Mouse (Mus musculus): ENCODE measurements around the gene Slc25a26.

The Slc25a26 gene

DNA sequence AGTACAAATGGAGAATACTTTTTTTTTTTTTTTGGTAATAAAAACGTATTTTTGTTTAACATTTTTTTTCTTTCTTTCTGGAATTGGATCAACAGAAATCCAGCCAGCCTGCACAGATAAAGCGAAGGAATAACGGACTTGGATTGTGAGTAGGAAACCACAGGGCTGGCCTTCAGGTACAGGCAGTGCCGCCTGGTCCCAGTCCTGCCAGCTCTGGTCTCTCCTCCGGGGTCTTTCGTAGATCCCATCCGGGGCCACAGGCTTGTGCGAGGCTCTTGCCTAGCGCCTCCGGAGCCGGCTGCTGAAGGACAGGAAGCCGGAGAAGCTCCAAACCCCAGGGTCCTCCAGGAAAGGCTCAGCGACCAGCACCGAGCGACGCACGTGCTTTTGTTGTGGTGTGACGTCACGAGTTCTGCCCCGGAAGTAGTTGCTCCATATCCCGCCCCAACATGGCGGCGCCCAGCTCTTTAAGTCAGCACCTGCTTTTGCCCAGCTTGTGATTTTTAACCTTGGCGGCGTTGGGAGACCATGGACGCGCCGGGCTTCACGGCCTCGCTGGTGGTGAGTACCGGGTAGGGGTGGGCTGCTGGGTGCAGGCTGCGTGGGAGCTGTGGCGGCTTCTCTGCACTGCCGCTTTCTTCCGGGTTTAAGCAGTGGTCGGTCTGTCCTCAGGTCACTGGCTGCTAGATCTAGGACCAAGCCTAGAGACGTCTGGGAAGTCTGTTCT lies at the start of gene Slc25a26:
Gene Slc25a26 (plus strand): TSS at position 435 of the 727 bp plus-strand sequence.
- peak; percentile 86 for DNase-seq

GRCm38 (mm10) chr6:94464037-94464891 lies 35.9 kb upstream of the Slc25a26 start:
- peak; percentile 58 for DNase-seq

DNA sequence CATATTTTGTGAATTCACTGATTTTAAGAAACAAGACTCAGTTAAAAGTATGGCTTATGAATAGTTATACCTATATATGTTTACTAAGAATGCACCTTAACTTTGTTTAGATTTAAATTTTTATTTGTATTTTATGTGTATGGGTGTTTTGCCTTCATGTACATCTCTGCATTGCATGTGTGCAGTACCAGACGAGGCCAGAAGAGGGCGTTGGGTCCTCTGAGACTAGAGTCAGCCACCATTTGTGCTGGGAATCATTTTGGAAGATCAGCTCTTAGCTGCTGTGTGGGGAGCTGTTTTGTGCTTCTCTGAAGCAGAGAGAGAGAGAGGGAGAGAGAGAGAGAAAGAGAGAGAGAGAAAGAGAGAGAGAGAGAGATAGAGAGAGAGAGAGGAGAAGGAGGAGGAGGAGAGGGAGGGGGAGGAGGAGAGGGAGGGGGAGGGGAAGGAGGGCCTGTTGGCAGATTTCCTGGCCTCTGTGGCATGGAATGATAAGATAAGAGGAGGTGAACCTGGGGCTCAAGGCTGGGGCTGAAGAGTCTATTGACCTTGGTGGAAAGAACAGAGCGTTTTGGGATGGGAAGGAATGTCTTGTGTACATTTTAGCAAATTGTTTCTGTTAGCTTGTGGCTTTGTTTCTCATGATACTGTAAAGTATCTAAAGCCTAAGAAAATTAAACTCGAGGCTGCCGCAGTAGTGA lies 33.5 kb upstream of the Slc25a26 start:
- peak; percentile 35 for DNase-seq

GRCm38 (mm10) chr6:94492739-94493138 lies 7.4 kb upstream of the Slc25a26 start:
- DNase-seq: no peak

- no peak for DNase-seq
Observed at GRCm38 (mm10) chr6:94503963-94504362, 3.8 kb downstream of the Slc25a26 start.

- DNase-seq: no peak
Observed at GRCm38 (mm10) chr6:94507921-94508320, 7.8 kb downstream of the Slc25a26 start.

DNA sequence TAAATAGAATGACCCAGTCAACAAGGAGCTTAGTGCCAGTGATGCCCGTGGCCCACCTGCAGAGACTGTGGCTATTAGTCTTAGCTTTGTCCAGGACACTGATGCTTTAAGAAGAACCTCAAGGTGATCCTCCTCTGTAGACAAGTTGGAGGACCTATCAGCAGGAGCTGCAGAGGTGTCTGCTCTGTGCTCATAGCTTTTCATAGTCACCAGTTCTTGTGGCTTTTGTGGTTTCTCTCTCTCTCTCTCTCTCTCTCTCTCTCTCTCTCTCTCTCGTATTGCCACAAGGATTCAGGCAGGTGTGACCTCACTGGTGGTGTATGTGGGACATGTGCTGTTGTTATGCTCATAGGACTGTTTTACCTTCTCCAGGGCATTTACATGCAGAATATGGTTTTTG lies 8.7 kb downstream of the Slc25a26 start:
- no peak for DNase-seq

DNA sequence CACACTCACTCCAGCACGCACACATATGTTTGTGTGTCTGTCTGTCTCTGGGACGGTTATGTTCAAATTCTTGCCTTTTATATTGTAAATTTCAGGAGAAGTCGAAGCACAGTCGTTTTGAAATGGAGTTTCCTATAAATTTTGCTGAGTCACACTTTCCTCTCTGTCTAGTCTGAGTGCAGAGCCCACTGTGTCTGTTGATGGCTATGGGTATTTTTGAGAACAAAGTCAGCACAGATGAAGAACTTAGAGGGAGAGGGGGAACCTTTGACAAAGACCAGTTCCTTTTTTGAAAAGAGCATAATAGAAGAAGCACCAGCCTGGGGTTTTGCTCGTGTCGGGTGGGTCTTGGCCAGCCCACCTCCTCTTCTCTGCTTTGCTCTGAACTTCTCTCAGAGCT lies 9.1 kb downstream of the Slc25a26 start:
- no peak for DNase-seq

DNA sequence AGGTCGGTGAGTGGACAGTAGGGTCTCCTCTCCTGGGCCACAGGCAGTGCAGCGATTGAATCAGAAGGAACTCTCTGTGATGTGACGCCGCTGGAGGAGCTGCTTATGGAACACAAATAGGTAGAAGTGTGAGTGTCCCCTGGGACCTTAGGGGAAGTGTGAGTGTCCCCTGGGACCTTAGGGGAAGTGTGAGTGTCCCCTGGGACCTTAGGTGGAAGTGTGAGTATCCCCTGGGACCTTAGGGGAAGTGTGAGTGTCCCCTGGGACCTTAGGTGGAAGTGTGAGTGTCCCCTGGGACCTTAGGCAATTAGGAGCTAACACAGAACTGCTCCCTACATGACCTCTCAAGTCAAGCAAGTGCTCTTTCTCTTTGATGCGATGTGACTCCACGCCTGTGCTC lies 18.0 kb downstream of the Slc25a26 start:
- DNase-seq: no peak

DNA sequence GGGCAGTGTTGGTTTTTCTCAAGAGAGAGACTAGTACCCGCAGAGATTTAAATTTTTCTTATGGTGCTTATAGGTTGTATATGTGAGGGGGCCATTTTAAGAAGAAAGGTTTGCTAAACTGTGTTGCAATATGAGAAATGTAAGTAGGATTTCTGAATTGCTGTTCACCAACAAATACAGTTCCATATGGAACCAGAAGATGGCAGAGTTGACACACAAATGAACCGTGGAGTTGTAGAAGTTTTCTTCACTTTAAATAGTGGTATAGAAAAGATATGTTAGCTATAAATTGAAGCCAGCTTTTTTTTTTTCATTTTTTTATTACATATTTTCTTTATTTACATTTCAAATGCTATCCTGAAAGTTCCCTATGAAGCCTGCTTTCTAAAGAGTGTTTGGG lies 24.2 kb downstream of the Slc25a26 start:
- no peak for DNase-seq

GRCm38 (mm10) chr6:94530756-94531155 lies 30.6 kb downstream of the Slc25a26 start:
- DNase-seq: no peak

DNA sequence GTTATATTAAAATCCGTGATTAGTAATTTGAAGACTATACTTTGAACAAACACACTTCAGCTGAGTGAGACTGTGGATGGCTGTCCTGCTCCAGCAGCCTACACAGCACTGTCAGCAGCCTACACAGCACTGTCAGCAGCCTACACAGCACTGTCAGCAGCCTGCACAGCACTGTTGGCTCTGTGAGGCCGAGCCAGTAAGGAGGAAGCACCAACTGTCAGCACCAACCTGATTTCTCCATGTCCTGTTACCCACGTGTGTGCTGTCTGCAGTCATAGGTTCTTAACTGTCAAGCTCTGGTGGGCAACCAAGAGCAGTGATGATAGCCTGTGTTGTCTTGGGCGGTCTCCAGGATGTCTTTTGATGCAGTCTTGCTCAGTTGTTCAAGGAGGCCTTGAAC lies 32.0 kb downstream of the Slc25a26 start:
- DNase-seq: no peak

GRCm38 (mm10) chr6:94536478-94536877 lies 36.3 kb downstream of the Slc25a26 start:
- no peak for DNase-seq

- no peak for DNase-seq
Observed at GRCm38 (mm10) chr6:94537652-94538051, 37.5 kb downstream of the Slc25a26 start.

GRCm38 (mm10) chr6:94540090-94540489 lies 40.0 kb downstream of the Slc25a26 start:
- no peak for DNase-seq

DNA sequence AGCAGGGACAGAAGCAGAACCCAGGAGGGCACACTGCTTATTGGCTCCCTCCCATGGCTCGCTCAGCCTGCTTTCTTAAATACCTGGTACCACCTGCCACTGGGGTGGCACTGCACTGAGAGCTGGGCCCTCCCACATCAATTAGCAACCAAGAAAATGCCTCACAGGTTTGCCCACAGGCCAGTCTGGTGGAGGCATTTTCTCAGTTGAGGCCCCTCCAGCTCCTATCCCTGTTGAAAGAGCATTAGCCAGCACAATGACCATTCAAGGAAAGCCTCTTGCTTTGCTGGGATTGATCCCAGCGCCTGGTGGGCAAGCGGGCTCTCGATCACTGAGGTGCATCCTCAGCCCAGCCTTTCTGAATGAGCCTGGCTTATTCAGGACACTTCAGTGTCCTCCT lies 40.5 kb downstream of the Slc25a26 start:
- no peak for DNase-seq

GRCm38 (mm10) chr6:94541133-94541532 lies 41.0 kb downstream of the Slc25a26 start:
- no peak for DNase-seq

- DNase-seq: no peak
Observed at GRCm38 (mm10) chr6:94541854-94542253, 41.7 kb downstream of the Slc25a26 start.

GRCm38 (mm10) chr6:94543902-94544840 lies 44.0 kb downstream of the Slc25a26 start:
- DNase-seq: peak; percentile 37

DNA sequence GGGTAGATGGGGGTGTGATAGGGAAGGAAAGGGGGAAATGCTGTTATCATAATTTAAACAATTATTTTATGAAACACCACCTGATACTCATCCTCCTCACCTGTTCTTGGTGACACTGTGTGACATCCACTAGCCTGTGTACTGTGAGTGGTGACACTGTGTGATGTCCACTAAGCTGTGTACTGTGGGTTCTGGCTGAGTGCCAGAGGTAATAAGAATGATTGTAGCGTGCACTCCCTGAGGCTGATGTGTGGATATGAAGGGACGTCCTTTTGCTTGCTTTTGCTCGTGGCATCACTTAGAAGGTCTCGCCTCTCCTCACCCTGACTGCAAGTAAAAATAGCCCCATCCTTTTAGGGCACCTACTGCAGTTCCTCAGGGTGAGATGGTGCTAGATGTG lies 47.1 kb downstream of the Slc25a26 start:
- no peak for DNase-seq

GRCm38 (mm10) chr6:94550298-94550697 lies 50.2 kb downstream of the Slc25a26 start:
- no peak for DNase-seq

GRCm38 (mm10) chr6:94550851-94551250 lies 50.7 kb downstream of the Slc25a26 start:
- DNase-seq: no peak

Measured in right cerebral cortex, postnatal 4 days (tissue).